Mouse (Mus musculus) liver, postnatal 0 days (tissue): ENCODE results near the gene Ablim1. TPM values are rescaled to one million over a fixed set of nuclear protein-coding genes. Genes with fewer than 3 reads are reported as not detected.

ENCODE experiments used
- ATAC-seq: fragments of 200-750 bp; cut with Nextera tagmentation; 2 replicates; pipeline ENCODE4 v1.8.0; 2017; ENCODE audit warnings: mild to moderate bottlenecking, moderate library complexity
- DNase-seq: peaks from one replicate; pipeline ENCODE4 v3.0.0-alpha.2; 2016
- H3K27ac ChIP-seq: fragments of 300-500 bp; sonication (generic); 2 replicates; pipeline ENCODE4 v1.5.1; 2014; ENCODE audit warnings: antibody characterized with exemption, moderate library complexity, mild to moderate bottlenecking, low read depth
- H3K27me3 ChIP-seq: fragments of 300-500 bp; sonication (generic); 2 replicates; pipeline ENCODE4 v1.6.1; 2014; ENCODE audit warnings: low read length, control low read depth, mixed read lengths; ENCODE audit not compliant: insufficient read depth
- H3K36me3 ChIP-seq: fragments of 300-500 bp; sonication (generic); replicated peaks from 2 replicates; pipeline ENCODE4 v1.6.1; 2014; ENCODE audit warnings: mild to moderate bottlenecking, control low read depth, low read length, moderate library complexity, mixed read lengths; ENCODE audit not compliant: insufficient read depth
- H3K4me1 ChIP-seq: fragments of 300-500 bp; sonication (generic); 2 replicates; pipeline ENCODE4 v1.6.1; 2014; ENCODE audit warnings: antibody characterized with exemption, mild to moderate bottlenecking, control low read depth; ENCODE audit not compliant: insufficient read depth
- H3K4me2 ChIP-seq: fragments of 300-500 bp; sonication (generic); 2 replicates; pipeline ENCODE4 v1.6.1; 2014; ENCODE audit warnings: low read depth, mild to moderate bottlenecking, low read length, moderate library complexity, mixed read lengths
- H3K4me3 ChIP-seq: fragments of 300-500 bp; sonication (generic); 2 replicates; pipeline ENCODE4 v1.5.1; 2014; ENCODE audit warnings: low read depth, low read length
- H3K9ac ChIP-seq: fragments of 300-500 bp; sonication (generic); replicated peaks from 2 replicates; pipeline ENCODE4 v1.6.1; 2014; ENCODE audit warnings: mild to moderate bottlenecking, moderate library complexity
- H3K9me3 ChIP-seq: fragments of 300-500 bp; sonication (generic); 2 replicates; pipeline ENCODE4 v1.6.1; 2016; ENCODE audit warnings: mild to moderate bottlenecking, control low read depth, low read length, mixed read lengths
- CTCF ChIP-seq: sonication (generic); IDR thresholded peaks from 2 replicates; pipeline ENCODE4 v1.5.1; 2016; ENCODE audit warnings: antibody characterized with exemption, low read depth
- EP300 ChIP-seq: IDR thresholded peaks from 2 replicates; pipeline ENCODE4 v1.6.1; 2016; ENCODE audit warnings: antibody characterized with exemption, low read depth, mild to moderate bottlenecking
- WGBS: fragments of 180-500 bp; shearing (Covaris S2); extraction: QIAGEN DNeasy Blood & Tissue Kit; methylation state at CpG from one replicate; pipeline ENCODE4 v1.1.7; 2014; ENCODE audit not compliant: insufficient replicate concordance; 5-methylcytosine and 5-hydroxymethylcytosine counted together
- polyA plus RNA-seq: library from polyadenylated mRNA; unstranded; fragments of >200 nt; fragmentation: Nextera tagmentation; extraction: Ambion mirVana; gene quantifications from 2 replicates; pipeline ENCODE4 v1.2.1, GENCODE M21; 2015

The Ablim1 gene
- polyA plus RNA-seq, 1 experiment from 2014 or later, result 12.0 TPM

DNA sequence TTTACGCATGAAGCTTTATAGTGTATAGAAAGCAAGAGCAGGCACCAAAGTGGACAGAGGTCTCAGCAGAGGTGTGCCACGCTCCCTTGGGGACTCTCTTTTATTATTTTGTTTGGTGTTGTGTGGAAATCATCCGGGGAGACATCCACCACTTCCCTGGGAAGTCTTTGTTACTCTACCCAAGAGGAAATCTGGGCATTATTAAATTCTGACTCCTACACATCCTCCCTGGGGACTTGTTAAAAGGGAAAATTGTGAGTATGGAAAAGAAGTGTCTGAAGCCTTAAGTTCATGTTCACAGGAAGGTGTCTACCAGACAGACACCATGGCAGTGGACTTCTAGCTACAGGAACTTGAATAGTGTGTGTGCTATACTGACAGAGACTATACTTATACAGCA is 31.4 kb downstream of the Ablim1 start:
- no peak for DNase-seq
- 76% methylated on average over 3 of the region's 3 CpGs for WGBS
- ATAC-seq, result no peak
- Histone ChIP-seq H3K36me3 (0 out of 2 replicates have a peak, but pooled peaks cover 3% of the 10 kb centered on the region), H3K27ac (no peak overlapping the region), H3K4me3 (no peak overlapping the region), H3K9ac (no peak overlapping the region), H3K9me3 (0 out of 2 replicates have a peak, but pooled peaks cover 3% of the 10 kb centered on the region), H3K27me3 (no peaks in the 10 kb centered on the region), H3K4me2 (no peak overlapping the region), H3K4me1 (no peaks in the 10 kb centered on the region)
- TF ChIP-seq CTCF (no peak), EP300 (no peak)

DNA sequence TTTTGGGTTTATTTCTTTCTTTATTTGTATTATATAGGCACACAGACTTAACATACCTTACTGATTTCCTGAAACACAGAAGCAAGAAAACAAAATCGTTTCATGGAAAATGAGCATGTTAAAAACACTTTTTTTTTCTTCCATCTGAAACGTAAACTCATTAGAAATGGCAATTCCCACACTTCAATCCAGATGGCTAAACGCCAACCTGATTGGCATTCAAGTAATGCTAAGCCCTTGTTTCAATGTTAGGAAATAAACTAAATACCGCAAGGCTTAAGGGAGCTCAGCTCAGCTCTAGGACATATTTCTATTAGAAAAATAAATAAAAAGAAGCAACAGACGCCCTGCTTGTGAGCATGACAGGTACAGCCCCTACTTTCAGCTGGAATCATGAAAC is 32.1 kb downstream of the Ablim1 start:
- no peak for TF ChIP-seq EP300
- TF ChIP-seq CTCF, result no peak
- Histone ChIP-seq H3K36me3 (0 out of 2 replicates have a peak, but pooled peaks cover 3% of the 10 kb centered on the region), H3K4me3 (no peak overlapping the region), H3K9me3 (0 out of 2 replicates have a peak, but pooled peaks cover 3% of the 10 kb centered on the region), H3K4me1 (no peaks in the 10 kb centered on the region), H3K9ac (no peak overlapping the region), H3K27me3 (no peaks in the 10 kb centered on the region), H3K4me2 (no peak overlapping the region), H3K27ac (no peak overlapping the region)
- 71% methylated on average over 5 of the region's 5 CpGs for whole genome bisulfite sequencing
- ATAC-seq (no peak), DNase-seq (no peak)

DNA sequence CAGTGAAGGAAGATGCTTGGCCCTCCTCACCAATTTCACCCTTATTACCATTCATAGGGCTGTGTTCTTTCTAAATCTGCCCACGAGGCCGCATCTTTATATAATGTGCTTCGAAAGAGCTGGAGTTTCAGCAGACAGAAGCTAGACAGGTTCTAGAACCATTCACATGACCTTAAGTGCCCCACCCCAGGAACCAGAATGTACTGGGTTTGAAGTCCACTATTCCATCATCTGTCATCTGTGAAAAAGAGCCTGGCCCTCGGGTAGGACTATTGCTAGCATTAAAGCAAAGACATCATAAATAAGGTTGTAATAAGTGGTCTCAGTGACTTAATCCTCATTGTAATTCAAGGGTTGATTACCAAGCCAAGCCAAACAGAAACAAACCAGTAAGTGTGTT is 35.1 kb downstream of the Ablim1 start:
- no peaks in the 10 kb centered on the region for H3K9me3 ChIP-seq

DNA sequence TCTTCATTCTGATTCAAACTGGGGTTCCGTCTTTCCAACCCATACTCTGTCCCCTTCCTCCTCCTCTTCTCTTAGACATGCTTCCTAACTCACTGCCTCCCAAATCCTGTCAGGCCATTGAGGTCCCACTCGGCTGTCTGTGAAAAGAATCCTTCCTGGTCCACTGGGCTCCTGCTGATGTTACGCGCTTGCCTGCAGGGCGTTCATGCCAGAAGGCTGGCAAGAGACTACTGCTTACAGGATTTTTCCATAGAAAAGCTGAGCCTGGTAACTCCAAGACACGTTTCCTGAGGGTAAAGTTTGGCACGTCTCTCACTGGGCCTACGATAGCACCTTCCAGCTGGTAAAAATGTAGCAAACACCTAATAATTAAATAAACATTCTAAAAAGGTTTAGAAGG is 36.5 kb downstream of the Ablim1 start:
- Histone ChIP-seq H3K4me1 (no peaks in the 10 kb centered on the region), H3K27me3 (no peaks in the 10 kb centered on the region), H3K9ac (no peak overlapping the region), H3K36me3 (no peaks in the 10 kb centered on the region), H3K9me3 (no peaks in the 10 kb centered on the region), H3K4me2 (no peak overlapping the region), H3K27ac (no peak overlapping the region), H3K4me3 (no peak overlapping the region)
- DNase-seq (no peak), ATAC-seq (no peak)
- TF ChIP-seq CTCF (no peak), EP300 (no peak)
- 82% methylated on average over 8 of the region's 8 CpGs for WGBS

More for the DNA sequence above, 35.1 kb downstream of the Ablim1 start:
- TF ChIP-seq EP300 (no peak), CTCF (no peak)
- ATAC-seq, result no peak
- WGBS, result 74% methylated on average over 4 of the region's 4 CpGs
- no peak overlapping the region for H3K27ac ChIP-seq
- DNase-seq, result no peak
- H3K36me3 ChIP-seq, result no peaks in the 10 kb centered on the region
- no peak overlapping the region for H3K9ac ChIP-seq
- no peak overlapping the region for H3K4me2 ChIP-seq
- H3K27me3 ChIP-seq, result no peaks in the 10 kb centered on the region
- H3K4me1 ChIP-seq, result no peaks in the 10 kb centered on the region
- no peak overlapping the region for H3K4me3 ChIP-seq

DNA sequence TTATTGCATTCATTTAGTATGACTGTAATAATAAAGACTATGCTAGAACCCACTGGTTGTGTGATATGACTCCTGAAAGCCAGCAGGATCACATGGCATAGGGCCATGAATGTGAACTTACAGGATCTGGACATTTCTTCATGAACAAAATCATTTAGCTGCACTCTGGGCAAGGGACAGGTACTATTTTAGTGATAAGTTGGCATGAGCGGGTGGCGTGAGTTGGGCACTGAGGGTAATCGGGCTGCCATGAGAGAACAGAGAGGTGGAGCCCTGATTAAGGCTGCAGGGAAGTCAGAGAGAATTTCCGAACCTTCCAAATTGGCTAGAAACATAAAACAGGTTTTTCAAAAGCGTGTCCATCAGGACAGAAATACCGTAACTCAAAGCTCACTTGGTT is 37.7 kb downstream of the Ablim1 start:
- H3K4me3 ChIP-seq, result no peak overlapping the region
- H3K4me2 ChIP-seq, result no peak overlapping the region
- TF ChIP-seq CTCF (no peak), EP300 (no peak)
- H3K4me1 ChIP-seq, result peaks cover 11% of the 10 kb centered on the region; the same call in 1 of the 2 replicates
- ATAC-seq, result no peak
- no peak overlapping the region for H3K27ac ChIP-seq
- H3K9ac ChIP-seq, result no peak overlapping the region
- 82% methylated on average over 6 of the region's 6 CpGs for WGBS
- H3K36me3 ChIP-seq, result no peaks in the 10 kb centered on the region
- no peaks in the 10 kb centered on the region for H3K9me3 ChIP-seq
- no peaks in the 10 kb centered on the region for H3K27me3 ChIP-seq
- DNase-seq, result no peak

DNA sequence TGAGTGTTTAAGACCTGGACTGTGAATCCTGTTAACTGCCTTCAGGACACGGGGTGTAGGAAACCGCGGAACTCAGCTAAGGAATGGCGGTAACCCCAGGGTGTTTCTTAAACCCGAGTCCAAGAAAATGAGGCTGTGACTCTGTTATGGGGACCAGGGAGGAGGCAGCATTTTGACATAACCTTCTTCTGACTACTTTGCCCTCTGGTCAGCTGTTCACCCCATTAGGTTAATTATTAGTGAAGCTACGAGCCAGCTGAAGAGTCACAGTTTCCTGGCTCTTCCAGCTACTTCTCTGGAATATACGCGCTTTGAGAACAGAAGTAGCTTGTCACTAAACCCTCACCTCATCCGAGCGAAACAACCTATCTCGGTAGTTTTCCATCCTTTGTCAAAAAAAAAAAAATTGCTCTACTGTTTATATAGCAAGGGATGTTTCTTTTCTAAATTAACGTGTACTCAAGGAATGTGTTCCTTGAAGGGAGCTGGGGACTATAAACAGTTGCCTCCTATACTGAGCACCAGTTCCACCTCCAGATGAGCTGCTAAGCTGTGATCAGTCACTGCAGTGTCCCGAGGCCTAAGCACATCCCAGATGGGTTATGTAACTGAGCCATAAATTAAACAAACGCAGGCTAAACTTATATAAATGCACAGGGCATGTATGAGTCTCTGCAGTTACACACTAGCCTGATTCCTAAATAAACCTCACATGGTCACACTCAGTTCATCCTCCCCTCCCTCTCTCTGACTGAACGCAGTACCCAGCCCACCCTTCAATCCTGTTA is 39.4 kb downstream of the Ablim1 start:
- WGBS, result 57% methylated on average over 15 of the region's 15 CpGs
- Histone ChIP-seq H3K9ac (peak overlapping the region; percentile 38), H3K27ac (peak overlapping the region; percentile 85), H3K4me2 (peak overlapping the region; percentile 65), H3K4me1 (peaks cover 20% of the 10 kb centered on the region), H3K36me3 (no peaks in the 10 kb centered on the region), H3K27me3 (no peaks in the 10 kb centered on the region), H3K9me3 (no peaks in the 10 kb centered on the region), H3K4me3 (peak overlapping the region; percentile 30)
- TF ChIP-seq CTCF (no peak), EP300 (no peak)
- peak; percentile 70 for ATAC-seq
- DNase-seq, result no peak
